ENCODE assay signal across 12 mouse cellular contexts in the genomic region with DNA sequence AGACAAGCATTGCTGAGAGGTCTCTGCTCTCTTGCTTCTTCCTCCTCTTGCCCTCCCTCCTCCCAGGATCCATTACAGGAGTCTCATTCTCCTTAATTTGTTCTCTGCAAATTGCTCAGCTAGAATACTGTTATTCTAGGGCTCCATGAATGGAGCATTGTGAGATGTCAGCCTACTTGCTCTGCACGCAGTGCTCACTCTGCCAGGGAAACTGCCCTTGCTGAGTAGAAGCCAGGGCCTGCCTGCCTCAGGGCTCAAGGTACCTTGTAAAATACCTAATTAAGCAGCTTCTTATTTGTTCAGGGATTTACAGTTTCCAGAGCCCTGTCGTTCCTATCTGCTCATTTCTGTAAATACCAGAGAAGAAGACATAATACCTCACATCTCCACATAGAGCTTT.
"Had no signal": no experiment of that assay in that cellular context is flagged by ENCODE, and none has a peak within 500 bp of the region (broad histone marks: within the 10 kb centered on the region; RNA-seq: fewer than 3 reads in every experiment).

No protein-coding gene starts in this region.

- ATAC-seq: lung, postnatal 0 days; midbrain, embryonic 13.5 days had no signal

- DNase-seq: kidney, postnatal 10 days; kidney, postnatal 4 days; lung, adult 2 months; lung, postnatal 36 days; thymus, adult 18-20 months; thymus, postnatal 14 days had no signal

- H3K27me3 ChIP-seq: limb, embryonic 12.5 days; liver, embryonic 15.5 days; midbrain, embryonic 13.5 days had no signal

- H3K4me2 ChIP-seq: limb, embryonic 12.5 days; liver, embryonic 15.5 days; midbrain, embryonic 13.5 days had no signal

- H3K9me3 ChIP-seq: limb, embryonic 12.5 days; liver, embryonic 15.5 days; midbrain, embryonic 13.5 days had no signal

- H3K27ac ChIP-seq: left cerebral cortex, adult 2 months; limb, embryonic 12.5 days; liver, embryonic 15.5 days; midbrain, embryonic 13.5 days; stomach, postnatal 0 days had no signal

- H3K4me1 ChIP-seq: liver, embryonic 15.5 days had no signal

- H3K4me3 ChIP-seq: left cerebral cortex, adult 2 months; limb, embryonic 12.5 days; liver, embryonic 15.5 days; midbrain, embryonic 13.5 days had no signal

- H3K36me3 ChIP-seq: limb, embryonic 12.5 days; liver, embryonic 15.5 days; midbrain, embryonic 13.5 days had no signal

- H3K9ac ChIP-seq: limb, embryonic 12.5 days; liver, embryonic 15.5 days; midbrain, embryonic 13.5 days had no signal
